Mouse (Mus musculus) layer of hippocampus, postnatal 36 days (tissue): ENCODE measurements at regions not wholly inside any gene's neighbourhood (a gene's known extent, or its start where the extent isn't known, plus 50 kb on each side); places are given as distances from the start of the nearest gene placed in this dataset.

ENCODE experiments used
- DNase-seq, 2 experiments: peaks; one replicate each; pipeline ENCODE4 v3.0.0; 2022

DNA sequence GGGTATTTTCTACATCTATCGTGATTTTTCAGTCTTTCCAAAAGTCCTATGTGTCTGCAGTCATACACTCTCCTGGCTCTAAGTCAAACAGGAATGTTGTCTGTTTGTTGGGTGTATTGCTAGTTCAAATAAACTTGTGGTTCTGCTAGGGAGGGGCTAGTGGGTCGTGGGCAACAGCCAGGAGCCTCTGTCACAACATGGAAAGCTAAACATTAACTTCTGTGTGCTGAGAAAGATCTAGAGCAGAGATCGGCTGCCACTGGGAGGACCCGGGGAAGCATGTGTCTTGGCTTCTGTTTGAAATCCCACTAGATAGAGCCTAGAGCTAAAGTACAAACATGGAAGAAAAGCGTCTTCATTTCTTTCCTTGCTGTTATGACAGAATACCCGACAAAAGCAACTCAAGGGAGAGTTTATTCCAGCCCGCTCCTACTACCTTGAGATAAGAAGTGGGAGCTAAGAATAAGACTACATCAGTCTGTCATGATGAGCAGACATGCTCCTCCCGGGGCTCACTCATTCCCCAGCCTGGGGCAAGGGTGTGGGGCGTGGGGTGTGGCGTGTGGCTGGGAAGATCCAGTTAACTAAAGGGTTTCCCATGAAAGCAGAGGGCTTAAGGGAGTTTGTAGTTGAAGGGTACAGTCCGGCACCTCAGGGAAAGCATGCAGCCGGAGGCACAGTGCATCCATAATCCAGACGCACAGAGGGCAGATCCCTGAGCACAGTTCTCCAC is 190.7 kb downstream of the Rybp start:
- DNase-seq = no peak

DNA sequence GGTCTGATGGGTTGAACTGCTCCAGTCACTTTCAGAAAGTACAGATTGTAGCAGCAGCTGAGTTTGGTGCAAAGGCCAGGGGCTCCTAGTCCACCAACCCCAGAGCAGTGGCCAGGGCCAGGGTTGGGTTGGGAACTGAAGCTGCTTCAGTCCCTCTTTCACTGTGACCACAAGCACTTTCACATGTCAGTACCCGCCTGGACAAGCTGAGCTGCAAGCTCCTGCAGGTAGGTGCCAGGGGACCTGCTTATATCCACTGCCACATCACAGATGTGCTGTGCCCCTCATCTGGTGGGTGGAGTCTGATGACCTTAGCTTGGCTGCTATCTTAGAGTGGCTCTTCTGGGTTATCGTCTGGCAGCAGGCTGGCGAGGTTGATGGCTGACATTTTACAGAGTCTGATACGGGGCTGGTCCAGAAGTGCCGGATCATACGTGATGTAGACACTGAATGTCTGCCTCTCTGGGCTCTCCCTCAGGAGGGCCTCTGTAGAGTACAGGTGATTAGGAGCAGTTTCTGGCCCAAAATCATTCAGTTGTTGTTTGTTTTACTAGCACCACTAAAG is 192.6 kb downstream of the Rybp start:
- DNase-seq = no peak

DNA sequence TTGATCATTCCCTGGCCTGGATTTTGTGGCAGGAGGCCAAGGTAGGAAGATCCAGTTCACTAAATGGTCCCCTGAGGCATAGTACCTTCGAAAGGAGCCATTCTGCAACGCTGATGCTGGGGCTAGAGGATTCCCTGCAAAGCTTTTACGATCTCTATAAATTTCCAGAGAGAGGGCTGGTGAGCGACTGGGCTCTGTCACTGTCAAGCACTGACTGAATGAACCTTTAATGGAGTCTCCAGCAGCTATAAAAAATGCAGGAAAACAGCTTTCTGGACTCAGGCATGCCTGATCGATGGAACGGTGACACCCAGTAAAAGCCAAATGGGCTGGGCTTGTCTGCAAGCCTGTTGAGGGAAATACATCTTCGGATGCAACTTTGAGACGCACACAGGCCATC is 194.4 kb downstream of the Rybp start:
- DNase-seq = no peak

DNA sequence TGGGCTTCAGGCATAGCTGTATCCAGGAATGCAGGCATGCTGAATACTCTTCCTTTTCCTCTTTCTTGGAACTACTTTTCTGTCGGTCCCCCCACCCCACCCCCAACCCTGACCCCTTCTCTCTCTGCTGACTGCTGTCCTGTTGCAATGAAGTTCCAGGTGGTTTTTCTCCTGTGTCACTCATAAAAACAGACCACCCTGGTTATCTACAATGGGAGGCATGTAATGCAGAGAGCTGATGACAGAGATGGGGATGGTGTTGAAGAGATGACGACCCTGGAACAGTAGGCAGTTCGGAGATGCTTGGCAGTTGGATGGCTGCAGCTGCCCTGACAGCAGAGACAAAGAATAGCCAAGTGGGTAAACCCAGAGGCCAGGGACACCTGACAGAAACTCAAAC is 195.5 kb downstream of the Rybp start:
- no peak for DNase-seq

DNA sequence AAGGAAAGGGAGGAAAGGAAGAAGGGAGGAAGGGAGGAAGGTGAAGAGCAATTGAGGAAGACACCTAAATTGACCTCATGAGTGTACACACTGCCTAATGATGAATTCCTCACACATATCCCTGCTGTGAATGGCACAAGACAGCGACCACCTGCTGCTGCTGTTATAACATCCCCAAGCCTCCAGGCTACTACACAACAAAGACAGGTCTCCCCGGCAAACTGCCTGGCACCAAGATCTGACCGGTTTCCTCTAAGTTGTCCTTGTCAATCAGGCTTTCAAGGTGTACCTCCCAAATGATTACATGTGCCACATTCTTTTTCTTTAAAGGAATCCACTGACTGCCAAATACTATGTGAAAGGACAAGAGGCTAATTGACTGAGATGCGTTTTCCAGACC is 198.7 kb downstream of the Rybp start:
- DNase-seq = no peak

DNA sequence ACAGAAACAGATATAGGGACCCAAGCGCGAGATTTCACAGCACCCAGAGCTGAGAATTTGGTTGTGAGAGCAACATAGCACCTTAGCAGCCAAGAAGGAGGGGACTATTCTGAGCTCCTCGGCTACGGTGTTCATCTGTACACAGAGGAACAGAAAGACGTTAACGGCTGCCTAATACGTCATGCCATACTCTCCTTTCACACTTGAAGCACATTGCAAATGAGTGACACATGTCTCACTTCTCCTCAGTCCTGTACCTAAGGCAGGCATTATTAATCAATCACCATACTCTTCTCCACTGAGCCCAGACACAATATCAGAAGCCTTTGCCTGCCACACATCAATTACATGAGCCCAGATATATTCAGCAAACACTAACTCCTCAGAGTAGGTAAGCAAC is 200.5 kb downstream of the Rybp start:
- DNase-seq = no peak

DNA sequence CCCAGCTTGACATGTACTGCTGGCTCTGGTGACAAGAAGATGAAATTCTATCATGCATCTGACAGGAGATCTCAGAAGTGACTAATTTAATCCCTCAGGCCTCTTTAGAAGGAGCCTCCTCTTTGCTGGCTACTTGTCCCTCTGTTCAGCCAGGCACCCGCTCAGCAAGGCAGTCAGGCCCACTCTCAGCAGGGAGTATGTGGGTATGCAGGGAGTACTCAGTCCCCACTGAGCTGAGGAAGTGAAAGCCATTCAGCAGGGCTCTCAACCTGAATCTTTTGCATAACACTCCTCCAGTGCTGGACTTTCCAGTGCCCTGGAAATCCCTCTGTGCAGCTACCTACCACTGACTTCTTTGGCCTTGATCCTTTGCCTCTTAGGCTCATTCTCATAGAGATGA is 201.3 kb downstream of the Rybp start:
- DNase-seq = no peak

DNA sequence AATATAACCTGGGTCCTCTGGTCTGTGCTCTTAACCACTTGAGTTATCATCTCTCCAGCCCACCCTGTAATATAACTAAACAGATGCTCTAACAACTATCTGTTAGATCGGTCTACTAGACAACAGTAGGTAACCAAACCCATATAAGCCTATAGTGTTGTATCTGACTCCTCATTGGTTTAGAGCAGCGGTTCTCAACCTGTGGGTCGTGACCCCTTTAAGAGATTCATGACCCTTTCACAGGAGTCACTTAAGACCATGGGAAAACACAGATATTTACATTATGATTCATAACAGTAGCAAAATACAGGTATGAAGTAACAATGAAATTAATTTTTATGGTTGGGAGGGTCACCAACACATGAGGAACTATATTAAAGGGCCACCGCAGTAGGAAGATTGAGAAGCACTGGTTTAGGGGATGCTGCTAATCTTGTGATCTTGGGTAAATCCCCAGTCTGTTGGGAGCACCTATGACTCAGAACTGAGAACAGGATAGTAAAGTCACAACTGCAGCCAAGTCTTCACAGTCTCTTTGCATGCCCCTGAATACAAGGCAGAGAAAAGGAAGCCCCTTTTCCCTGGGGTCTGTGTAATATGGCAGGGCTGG is 203.3 kb downstream of the Rybp start:
- no peak for DNase-seq

DNA sequence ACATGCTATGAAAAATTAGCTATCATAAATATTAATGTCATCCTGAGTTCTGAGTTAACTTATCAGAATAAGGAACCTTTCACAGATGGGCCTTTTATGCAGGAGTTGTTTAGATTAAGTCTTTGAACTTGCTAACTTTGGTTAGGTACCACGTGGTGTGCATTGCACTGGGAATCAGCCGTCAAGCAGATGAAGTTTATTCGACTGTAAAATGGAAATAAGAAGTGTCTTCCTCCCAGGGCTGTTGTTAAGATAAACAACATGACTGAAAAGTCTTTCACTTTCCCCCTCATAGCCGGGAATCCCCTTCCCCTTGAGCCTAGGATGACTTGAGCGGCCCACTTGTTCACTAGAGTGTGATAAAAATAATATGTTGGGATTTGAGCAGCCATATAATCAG is 204.2 kb downstream of the Rybp start:
- no peak for DNase-seq

DNA sequence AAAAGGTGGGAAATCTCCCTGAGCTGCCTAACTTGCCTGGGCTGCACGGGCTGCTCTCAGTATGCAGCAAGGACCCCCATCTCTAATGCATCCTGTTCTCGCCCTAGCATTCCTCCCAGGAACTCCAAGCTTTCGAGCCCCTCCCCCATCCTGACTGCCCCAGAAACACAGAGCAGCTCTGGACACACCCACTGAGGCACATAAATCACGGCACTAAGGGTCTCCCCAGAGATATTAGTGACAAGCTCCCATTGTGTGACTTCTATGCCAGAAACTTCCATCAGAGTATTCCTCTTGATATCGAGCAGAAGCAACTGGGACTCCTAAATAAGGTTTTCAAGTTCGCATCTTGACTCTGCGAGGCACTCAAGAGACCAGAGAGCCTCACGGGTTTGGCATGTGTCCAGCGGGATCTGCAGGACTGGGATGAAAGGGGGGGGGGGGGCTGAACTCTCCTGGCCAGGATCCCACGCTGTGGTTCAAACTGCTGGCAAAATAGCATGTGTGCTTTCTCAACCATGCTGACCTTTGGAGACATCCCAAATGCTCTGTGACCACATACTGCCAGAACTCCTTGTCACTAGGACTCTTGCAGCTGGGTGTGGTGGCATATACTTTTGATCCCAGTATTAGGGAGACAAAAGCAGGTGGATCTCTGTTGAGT is 212.5 kb downstream of the Rybp start:
- no peak for DNase-seq

DNA sequence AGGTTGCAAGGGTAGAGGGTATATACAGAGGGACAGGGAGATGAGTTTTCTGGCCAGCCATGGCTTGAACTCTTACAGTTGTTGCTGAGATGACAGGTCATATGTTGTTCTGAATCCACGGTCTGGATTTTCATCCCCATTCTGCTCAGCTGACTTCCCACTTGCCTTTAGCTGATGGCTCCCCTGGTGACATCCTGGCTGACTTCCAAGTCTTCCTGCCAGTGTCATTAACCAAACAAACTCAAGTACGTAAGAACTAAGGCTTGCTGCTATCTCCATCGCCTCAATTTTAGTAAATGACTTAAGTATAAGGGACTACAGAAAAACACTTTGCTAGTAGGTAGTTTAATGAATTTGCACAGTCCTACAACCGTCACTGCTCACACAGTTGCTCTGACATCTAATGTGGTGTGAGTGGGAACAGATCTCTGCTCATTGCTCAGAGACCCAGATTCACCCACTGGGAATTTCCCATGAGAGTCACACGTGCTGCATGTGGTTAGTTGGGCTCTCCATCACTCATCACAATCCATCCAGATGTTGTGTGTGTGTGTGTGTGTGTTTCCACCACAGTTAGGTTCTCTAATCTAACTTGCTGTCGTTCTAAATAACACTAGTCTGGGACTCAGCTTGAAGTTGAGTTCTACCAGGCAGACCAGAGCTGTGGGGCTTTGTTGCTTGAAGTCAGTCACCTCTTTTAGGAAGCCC is 214.9 kb downstream of the Rybp start:
- no peak for DNase-seq

DNA sequence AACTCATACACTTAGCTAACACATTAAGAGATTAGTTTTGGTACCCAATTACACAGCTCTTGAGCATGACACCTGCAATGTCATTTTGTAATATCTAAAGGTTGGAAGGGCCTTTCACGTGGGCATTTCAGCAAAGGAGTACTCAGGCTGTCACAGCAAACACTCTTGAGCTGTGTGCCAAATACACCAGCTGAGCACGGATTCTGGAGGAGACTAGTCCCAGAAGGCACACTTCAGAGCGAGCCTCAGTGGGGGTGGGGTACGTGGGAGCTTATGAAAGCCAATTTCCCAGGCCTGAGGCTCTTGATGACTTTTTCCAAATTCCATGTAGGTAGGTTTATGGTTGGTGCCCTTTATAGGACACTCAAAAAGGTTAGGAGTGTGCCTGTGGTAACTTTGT is 218.1 kb downstream of the Rybp start:
- no peak for DNase-seq

DNA sequence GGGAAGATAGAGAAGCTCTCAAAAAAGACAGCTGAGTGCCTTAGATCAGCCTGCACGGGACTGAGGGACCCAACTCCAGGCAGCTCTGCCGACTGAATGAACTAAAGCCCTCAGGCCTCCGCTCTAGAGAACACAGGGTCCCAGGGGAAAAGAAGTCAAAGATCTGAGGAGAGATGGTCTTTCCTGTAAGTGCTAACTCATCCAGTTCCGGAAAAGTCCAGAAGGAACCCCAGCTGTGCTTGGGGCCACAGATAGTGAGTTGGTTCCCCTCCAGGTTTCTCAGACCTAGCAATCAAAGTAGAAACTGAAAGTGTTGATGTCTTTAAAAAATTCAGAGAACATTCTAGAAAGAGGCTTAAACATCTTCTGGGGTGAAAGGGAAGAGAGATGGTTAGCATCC is 220.0 kb downstream of the Rybp start:
- no peak for DNase-seq

DNA sequence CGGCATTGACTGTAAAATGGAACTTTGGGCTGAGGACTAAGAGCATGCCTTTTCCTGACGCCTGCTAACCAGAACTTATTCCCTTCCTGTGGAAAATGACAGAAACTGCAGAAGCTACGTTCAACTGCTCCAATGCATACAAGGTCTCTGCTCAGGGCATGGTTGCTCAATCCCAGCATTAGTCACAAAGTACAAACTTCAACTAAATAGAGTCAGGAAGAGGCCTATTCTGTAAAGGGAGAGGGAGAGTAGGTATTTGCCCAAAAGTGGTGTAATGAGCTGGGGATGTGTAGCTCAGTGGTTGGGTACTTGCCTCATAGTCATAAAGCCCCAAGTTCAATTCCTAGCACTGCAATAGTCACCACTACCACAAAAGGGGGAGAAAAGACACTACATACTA is 221.7 kb downstream of the Rybp start:
- DNase-seq = no peak

DNA sequence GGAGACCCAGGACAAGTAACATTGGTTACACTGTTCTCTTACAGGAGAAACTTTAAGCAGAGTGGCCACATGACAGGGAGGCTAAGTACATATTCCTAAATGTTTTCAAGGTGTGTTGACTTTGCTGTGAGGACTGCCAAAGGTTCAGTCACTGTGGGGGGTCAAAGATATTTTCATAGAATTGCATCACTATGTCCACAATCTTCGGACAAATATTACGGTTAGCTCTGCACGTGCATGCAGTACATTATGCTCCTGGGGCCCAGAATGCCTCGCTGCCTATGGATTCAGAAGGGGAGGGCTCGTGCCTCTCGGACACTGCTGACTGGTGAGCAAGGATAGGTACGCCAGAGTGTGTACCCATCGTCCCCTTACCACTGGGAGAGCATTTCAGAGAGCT is 224.3 kb downstream of the Rybp start:
- no peak for DNase-seq

DNA sequence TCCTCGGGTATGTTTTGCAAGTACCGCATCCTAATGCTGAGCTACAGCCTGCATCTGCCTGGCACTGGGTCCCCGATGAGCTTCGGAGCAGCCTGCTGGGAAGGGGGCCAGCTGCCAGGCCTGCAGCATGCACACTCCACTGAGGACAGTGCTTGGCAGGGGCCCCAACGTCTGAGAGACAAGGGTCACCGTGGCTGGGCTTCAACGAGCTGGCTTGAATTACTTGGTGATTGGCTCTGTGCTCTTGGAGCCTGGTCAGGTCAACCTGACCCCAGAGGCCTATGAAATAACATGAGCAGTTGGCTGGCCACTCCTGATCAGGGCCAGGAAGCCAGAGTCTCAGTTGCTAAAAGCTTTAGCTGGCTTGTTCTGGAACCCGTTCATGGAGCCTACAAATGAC is 227.5 kb downstream of the Rybp start:
- peak; percentile 67 to 78 for DNase-seq

DNA sequence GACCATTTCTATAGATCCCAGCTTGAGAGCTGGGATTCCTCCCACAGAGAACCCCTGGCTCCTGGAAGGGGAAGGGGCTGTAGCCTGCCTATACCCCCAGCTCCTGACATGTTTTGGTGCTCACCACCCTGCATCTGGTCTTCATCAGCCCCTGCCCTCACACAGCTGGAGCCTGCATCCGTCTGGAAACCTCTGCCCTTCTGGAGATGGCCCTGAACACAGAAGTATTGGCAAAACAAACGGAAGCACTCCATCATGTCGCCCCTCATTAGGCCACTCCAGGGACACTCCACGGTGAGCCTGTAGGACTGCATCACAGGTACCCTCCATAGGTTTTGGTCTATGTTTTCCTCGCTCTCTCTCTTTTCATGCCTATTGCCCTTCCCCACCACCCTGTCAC is 231.3 kb downstream of the Rybp start:
- DNase-seq = no peak

DNA sequence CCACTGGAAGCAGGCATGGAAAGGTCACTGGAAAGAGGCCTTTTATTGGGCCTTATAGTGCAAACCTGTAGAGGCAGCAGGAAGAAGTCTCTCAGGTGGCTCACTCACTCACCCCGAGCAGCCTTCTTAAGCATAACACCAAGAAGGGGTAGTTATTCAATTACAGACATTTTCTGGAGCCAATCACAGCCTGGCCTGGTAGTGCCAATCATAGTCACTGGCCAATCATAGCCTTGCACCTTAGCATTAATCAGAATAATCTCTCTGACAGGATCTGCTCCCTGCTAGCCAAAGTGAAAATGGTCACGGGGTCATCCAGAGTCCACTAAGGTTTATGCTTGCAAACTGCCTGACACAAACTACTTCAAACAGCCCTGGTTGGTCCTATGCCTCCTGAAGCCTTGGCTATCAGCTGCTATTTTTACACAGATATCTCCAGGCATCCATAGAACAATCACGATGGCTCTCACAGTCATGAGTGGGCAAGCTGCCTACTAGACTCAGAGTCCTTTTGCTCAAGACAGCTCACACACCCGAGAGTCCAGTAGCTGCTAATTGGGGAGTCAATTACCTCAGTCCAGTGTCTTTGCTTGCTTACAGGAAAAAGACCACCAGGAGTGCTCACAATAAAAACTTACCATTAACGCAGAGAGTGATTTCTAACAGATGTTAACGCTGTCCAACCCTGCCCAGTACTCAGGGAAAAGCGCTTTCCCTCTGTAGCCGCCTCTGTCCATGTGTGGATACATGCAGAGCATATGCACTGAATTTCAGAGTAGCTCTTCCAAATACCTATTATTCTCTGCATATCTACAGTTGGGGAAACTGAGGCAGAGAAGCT is 234.1 kb downstream of the Rybp start:
- DNase-seq = no peak

DNA sequence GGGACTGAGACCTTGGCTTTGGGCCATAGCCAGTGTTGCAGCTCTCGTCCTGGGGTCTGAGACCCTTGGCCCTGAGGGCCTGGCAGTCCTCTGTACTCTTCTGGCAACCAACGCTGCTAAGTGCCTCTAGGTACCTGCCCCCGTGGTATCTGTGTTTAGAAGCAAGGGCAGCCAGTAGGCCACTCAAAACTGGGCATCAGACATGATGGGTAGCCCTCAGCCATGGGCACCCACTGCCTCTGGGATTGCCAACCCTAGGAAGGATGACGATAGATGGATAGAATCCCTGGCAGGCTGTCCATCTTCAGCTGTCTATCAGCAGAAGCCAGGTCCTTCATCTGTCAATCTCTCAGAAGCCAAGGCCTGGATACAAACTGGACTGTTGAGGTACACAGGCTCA is 234.9 kb downstream of the Rybp start:
- DNase-seq = no peak

DNA sequence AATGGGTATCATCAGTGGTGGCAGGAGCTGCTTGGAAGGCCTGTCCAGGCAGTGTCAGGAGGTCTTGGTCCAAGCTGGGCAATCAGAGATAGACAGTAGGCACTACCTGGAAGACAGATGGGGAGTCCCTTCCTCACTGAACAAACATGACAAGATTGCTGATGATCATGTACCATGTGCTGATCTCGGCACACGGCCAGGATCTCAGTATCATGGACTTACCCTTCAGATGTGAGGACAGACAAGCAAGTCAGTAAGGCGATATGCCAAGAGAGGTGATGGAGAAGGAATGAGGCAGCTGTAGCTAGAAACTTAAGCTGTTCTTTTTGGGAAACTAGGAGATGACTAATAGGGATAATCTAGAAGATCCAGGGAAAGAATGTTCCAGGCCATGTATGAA is 238.2 kb downstream of the Rybp start:
- no peak for DNase-seq

DNA sequence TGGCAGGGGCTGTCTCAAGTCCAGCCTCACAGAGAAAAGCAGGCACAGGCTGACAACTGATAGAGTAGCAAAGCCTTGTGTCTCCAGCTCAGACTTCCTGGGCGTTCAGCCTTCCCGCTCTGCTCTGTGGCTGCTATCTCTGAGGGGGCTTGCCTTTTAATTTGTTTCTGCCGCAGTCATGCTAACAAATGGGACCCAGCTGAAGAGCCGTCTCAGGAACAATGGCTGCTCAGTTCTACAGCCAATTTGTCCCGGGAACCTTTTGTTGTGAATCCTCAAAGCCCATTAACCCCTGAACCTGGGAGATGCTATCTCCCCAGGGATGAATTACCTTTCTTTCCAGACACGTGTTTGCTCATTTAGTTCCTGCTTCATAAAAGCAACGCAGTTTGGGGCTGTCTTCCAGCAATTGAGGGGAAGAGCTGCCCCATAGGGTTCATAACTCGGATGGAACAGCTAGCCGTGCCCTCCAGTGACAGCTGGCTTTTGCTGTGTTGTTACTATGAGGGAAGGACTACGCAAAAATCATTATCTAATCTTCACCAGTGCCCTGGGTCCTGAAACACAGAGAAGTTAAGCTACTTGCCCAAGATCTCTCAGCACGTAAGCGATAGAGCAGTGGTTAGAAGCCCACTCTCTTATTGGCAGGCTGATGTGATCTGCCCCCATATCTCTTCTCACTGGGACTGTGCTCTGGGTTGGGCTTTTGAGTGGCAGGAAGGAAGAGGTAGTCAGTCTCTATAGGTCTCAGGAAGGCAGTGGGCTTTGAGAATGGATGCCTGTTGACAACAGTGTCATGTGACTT is 240.9 kb downstream of the Rybp start:
- DNase-seq = no peak
